Mouse (Mus musculus): ENCODE measurements around the gene Gm20388.

DNA sequence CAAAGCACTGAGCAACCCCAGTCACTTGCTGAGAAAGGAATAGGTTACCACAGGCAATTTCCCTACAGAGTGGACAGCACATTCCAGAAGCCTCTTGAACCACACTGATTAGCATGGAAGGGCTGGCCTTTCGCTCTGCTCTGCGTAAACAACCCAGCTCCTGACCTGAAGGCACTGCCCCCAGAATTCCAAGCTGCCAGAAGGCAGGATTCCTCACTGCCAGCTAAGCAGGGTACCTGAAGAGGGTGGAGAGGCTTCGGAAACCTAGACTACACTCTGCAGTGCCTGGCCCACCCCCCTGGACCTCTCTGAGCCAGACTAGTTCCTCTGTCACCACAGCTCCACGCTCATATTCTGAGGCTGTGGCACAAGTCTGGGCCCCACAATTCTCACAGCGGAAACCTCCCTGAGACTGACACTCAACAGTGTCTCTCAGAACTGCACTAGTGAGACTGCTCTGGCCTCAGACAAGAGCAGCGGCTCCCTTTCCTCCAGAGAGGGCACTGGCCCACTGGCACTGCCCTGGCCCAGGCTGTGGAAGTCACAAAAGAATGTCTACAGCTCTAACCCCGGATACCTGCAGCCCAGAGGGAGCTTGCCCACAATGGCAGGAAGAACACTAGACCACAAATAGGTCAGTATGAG lies 2616.0 kb downstream of the Gm20388 start:
- TF ChIP-seq CTCF (IDR thresholded peaks at IDR 0.05; ENCODE audit: low read depth, low read length) (no peak), GATA1 (IDR thresholded peaks at IDR 0.05; ENCODE audit: borderline replicate concordance, low read length) (no peak), POLR2AphosphoS5 (IDR thresholded peaks at IDR 0.05; ENCODE audit: insufficient replicate concordance, low read depth, low read length) (no peak)

Data from G1E (cell line).